Mouse (Mus musculus): ENCODE data around the gene Ccr2. TPM values are rescaled to one million over a fixed set of nuclear protein-coding genes. Genes with fewer than 3 reads are reported as not detected.
"Not testable (repeated sequence)": the region's sequence is repeated elsewhere in the genome, so short reads cannot be mapped to it uniquely, and the experiment has no call there.

Ccr2 gene
- polyA plus RNA-seq (2016; fragmentation: Nextera tagmentation; extraction: Ambion mirVana) = 0.34 and 0.38 TPM in 2 replicates

DNA sequence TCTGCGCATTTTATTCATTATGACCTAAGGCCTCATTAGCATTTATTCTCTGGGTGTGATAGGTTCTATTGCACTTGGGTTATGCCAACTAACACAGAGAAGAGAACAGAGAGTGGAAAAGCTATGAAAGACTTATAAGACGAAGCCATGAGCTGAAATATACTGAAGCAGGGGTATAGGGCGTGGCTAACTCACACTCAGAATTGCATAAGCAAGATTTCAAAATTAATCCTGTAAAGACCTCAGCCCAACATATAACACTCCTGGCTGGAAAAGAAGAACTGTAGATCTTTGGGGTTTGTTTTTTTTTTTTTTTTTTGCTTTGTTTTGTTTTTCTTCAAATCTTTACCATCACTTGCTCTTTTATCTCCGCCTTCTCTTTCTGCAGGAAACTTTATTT is at the start of gene Ccr2:
TSS of gene Ccr2 (plus strand) at position 228 of the 400 bp plus-strand sequence.
- ATAC-seq (ENCODE audit: low FRiP score) = no peak
- no peak within 1 kb of the TSS for H3K27ac ChIP-seq
- WGBS = 80% methylated on average over 4 of the region's 4 CpGs

GRCm38 (mm10) chr9:124053532-124053931 is 48.2 kb upstream of the Ccr2 start:
- no peak for ATAC-seq (ENCODE audit: low FRiP score)
- Histone ChIP-seq H3K4me1 (no peaks in the 10 kb centered on the region), H3K4me3 (no peak overlapping the region), H3K9ac (no peak overlapping the region), H3K27me3 (no peaks in the 10 kb centered on the region), H3K27ac (no peak overlapping the region), H3K36me3 (no peaks in the 10 kb centered on the region), H3K9me3 (replicated peaks) (no peaks in the 10 kb centered on the region), H3K4me2 (replicated peaks) (no peak overlapping the region)
- 71% methylated on average over 2 of the region's 2 CpGs for WGBS

More for the DNA sequence above, at the start of gene Ccr2:
- Histone ChIP-seq H3K27me3 (no peaks in the 10 kb centered on the region), H3K4me1 (no peaks in the 10 kb centered on the region), H3K9ac (no peak within 1 kb of the TSS), H3K36me3 (no peaks in the 10 kb centered on the region), H3K9me3 (replicated peaks) (no peaks in the 10 kb centered on the region), H3K4me2 (replicated peaks) (no peak within 1 kb of the TSS), H3K4me3 (no peak within 1 kb of the TSS)

DNA sequence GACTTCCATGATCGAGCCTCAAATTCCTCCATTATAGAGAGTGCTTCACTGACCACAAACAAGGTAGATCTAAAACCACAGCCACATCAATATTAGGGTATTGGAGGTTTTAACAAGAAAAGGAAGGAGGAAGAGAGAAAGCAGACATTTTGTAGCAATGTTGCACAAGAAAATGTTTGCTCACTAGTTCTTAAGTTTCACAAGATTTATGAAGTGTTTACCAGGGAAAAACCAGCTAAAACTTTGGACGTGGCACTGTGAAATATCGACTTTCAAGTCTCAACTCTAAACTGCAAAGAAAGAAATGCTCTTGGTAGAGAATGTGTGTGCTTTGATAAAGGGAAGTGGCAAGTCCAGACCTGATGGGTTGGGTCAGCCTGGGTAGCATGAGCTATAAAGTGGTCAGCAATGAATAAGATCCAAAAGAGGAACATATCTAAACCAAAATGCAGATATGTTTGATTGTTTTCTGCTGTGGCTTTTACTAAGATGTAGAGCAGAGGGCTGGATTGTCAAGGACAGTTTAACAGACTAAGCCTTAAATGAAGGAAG is 45.5 kb upstream of the Ccr2 start:
- Histone ChIP-seq H3K9ac (no peak overlapping the region), H3K27me3 (no peaks in the 10 kb centered on the region), H3K4me1 (no peaks in the 10 kb centered on the region), H3K4me2 (replicated peaks) (no peak overlapping the region), H3K4me3 (no peak overlapping the region), H3K36me3 (no peaks in the 10 kb centered on the region), H3K27ac (no peak overlapping the region), H3K9me3 (replicated peaks) (no peaks in the 10 kb centered on the region)
- no peak for ATAC-seq (ENCODE audit: low FRiP score)
- WGBS = 83% methylated on average over 3 of the region's 3 CpGs

- ATAC-seq (ENCODE audit: low FRiP score) = no peak
- Histone ChIP-seq H3K9me3 (replicated peaks) (no peaks in the 10 kb centered on the region), H3K4me3 (no peak overlapping the region), H3K27me3 (no peaks in the 10 kb centered on the region), H3K9ac (no peak overlapping the region), H3K27ac (no peak overlapping the region), H3K36me3 (no peaks in the 10 kb centered on the region), H3K4me1 (no peaks in the 10 kb centered on the region), H3K4me2 (replicated peaks) (no peak overlapping the region)
- 67% methylated on average over 2 of the region's 2 CpGs for WGBS
Measured at GRCm38 (mm10) chr9:124059660-124060352, 41.9 kb upstream of the Ccr2 start.

DNA sequence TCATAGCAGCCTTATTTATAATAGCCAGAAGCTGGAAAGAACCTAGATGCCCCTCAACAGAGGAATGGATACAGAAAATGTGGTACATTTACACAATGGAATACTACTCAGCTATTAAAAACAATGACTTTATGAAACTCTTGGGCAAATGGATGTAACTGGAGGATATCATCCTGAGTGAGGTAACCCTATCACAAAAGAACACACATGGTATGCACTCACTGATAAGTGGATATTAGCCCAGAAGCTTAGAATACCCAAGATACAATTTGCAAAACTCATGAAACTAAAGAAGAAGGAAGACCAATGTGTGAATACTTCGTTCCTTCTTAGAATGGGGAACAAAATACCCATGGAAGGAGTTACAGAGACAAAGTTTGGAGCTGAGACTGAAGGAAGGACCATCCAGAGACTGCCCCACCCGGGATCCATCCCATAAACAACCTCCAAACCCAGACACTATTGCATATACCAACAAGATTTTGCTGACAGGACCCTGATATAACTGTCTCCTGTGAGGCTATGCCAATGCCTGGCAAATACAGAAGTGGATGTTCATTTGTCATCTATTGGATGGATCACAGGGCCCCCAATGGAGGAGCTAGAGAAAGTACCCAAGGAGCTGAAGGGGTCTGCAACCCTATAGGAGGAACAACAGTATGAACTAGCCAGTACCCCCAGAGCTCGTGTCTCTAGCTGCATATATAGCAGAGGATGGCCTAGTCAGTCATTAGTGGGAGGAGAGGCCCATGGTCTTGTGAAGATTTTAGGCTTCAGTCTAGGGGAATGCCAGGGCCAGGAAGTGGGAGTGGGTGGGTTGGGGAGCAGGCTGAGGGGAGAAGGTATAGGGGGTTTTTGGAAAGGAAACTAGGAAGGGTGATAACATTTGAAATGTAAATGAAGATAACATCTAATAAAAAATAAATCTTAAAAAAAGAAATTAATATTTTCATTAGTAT is 40.0 kb upstream of the Ccr2 start:
- not testable (repeated sequence) for H3K4me3 ChIP-seq; H3K27me3 ChIP-seq; H3K9ac ChIP-seq; H3K4me1 ChIP-seq; H3K36me3 ChIP-seq; ATAC-seq (ENCODE audit: low FRiP score); H3K27ac ChIP-seq; H3K9me3 ChIP-seq (replicated peaks); H3K4me2 ChIP-seq (replicated peaks)
- WGBS = 62% methylated on average over 3 of the region's 3 CpGs

GRCm38 (mm10) chr9:124066572-124067103 is 35.1 kb upstream of the Ccr2 start:
- H3K36me3 ChIP-seq = no peaks in the 10 kb centered on the region
- H3K4me1 ChIP-seq = no peaks in the 10 kb centered on the region
- no peak overlapping the region for H3K27ac ChIP-seq
- no peaks in the 10 kb centered on the region for H3K9me3 ChIP-seq (replicated peaks)
- ATAC-seq (ENCODE audit: low FRiP score) = no peak
- no peaks in the 10 kb centered on the region for H3K27me3 ChIP-seq
- H3K4me2 ChIP-seq (replicated peaks) = no peak overlapping the region
- H3K9ac ChIP-seq = no peak overlapping the region
- H3K4me3 ChIP-seq = no peak overlapping the region

DNA sequence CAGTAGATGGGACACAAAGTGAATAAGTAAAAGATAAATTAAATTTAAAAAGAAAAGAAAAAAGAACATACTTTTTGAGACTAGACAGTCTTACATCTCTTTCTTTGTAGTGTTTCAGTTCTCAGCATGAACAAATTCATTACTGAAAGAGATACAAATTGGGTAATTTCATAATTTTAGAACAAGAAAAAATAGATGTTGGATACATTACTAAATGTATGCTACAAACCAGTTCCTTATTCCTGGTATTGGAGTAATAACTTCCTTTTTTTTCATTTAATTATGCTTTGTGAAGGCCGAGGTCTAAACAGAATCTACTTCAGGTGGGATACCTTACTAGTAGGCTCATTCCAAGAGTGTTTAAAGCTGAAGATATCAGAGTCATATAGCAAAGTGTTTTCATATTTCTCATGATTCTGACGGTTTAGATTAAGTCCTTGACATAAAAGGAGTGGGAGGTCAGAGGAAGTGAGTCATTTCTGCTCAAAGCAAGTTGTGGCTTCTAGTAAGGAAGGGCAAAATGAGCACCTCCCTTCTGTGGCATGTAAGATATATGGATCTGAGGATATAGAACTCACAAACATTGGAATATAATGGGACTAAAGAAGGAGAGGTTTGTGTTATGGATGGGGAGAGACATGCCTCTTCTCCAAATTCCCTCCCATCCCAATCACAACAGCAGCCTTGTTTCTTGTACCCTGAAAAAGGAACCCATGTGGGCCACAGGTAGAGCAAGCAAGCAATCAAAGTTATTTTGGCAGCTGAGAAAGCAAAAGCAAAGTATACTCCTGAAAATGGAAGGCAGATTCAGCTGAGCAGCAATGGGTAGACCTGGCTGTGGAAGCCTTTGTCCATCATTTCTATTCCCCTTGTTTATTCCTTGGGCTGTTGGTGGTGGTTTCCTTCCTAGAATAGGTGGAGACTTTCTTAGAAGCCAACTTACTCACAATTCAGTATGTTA is 33.4 kb upstream of the Ccr2 start:
- H3K4me2 ChIP-seq (replicated peaks) = no peak overlapping the region
- 65% methylated on average over 2 of the region's 2 CpGs for WGBS
- no peak overlapping the region for H3K9ac ChIP-seq
- no peaks in the 10 kb centered on the region for H3K4me1 ChIP-seq
- no peak overlapping the region for H3K4me3 ChIP-seq
- no peak for ATAC-seq (ENCODE audit: low FRiP score)
- H3K9me3 ChIP-seq (replicated peaks) = no peaks in the 10 kb centered on the region
- no peaks in the 10 kb centered on the region for H3K36me3 ChIP-seq
- no peak overlapping the region for H3K27ac ChIP-seq
- no peaks in the 10 kb centered on the region for H3K27me3 ChIP-seq

DNA sequence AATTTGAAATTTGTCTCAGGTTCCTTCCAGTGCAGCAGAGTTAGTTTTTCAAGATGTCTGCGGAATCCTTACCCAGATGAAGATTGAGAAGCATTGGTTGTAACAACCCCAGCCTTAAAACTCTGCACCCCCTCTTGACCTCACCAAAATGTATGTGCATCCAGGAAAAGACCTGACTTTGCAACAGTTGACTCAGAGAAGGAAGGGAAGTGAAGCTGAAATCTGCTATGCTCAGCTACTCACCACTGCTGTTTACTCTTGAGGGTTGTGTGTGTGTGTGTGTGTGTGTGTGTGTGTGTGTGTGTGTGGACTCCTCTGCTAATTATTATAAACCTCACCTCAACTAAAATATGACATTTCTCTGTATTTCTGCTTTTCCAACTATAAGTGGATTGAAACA is 30.2 kb upstream of the Ccr2 start:
- ATAC-seq (ENCODE audit: low FRiP score) = no peak
- H3K4me1 ChIP-seq = no peaks in the 10 kb centered on the region
- H3K4me3 ChIP-seq = no peak overlapping the region
- H3K27me3 ChIP-seq = no peaks in the 10 kb centered on the region
- no peak overlapping the region for H3K4me2 ChIP-seq (replicated peaks)
- H3K9me3 ChIP-seq (replicated peaks) = no peaks in the 10 kb centered on the region
- no peaks in the 10 kb centered on the region for H3K36me3 ChIP-seq
- H3K9ac ChIP-seq = no peak overlapping the region
- WGBS = 84% methylated on average over 1 of the region's 1 CpGs
- H3K27ac ChIP-seq = no peak overlapping the region

DNA sequence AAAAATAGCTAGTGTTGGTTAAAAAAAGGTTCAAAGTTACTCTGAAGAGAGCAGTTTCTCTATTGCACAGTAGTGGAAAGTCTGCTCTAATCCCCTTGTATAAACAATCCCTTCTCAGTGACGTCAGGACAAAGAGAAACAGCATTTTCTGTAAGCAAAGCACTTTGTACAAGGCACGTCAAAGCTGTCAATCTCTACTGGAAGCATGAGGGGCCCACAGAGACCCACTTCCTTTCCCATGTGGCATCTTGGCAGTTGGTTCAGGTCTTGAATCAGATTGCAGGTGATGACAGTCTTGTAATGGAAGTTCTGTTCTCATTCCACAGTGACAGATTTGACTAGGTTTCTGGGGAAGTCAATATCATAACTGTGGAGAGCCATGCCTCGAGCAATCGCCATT is 21.9 kb upstream of the Ccr2 start:
- Histone ChIP-seq H3K9ac (no peak overlapping the region), H3K36me3 (no peaks in the 10 kb centered on the region), H3K4me3 (no peak overlapping the region), H3K27me3 (no peaks in the 10 kb centered on the region), H3K27ac (no peak overlapping the region), H3K4me2 (replicated peaks) (no peak overlapping the region), H3K9me3 (replicated peaks) (no peaks in the 10 kb centered on the region), H3K4me1 (no peaks in the 10 kb centered on the region)
- 71% methylated on average over 4 of the region's 4 CpGs for WGBS
- ATAC-seq (ENCODE audit: low FRiP score) = no peak

- H3K9me3 ChIP-seq (replicated peaks) = not testable (repeated sequence)
- 95% methylated on average over 13 of the region's 13 CpGs for WGBS
Measured at GRCm38 (mm10) chr9:124080471-124080870, 21.3 kb upstream of the Ccr2 start.

DNA sequence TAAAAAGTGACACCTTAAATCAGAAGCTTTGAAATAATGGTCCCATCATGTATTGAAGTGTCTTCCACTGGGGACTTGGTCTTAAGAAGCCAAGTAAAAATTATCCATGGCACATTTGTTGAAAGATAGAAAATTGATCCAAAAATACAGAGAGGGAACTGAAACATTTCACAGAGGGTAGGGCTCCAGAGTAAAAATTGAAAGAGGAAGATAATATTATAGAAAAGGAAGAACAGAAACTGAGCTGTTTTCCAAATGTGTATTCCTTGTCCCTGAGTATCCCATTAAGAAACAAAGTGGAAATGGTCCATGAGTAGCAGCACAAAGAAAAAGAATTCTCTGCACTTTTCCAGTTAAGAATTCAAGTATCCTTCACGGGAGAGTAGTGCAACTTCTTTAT is 11.3 kb upstream of the Ccr2 start:
- Histone ChIP-seq H3K9me3 (replicated peaks) (no peaks in the 10 kb centered on the region), H3K27ac (no peak overlapping the region), H3K27me3 (no peaks in the 10 kb centered on the region), H3K4me3 (no peak overlapping the region), H3K4me2 (replicated peaks) (no peak overlapping the region), H3K4me1 (no peaks in the 10 kb centered on the region), H3K36me3 (no peaks in the 10 kb centered on the region), H3K9ac (no peak overlapping the region)
- WGBS = 86% methylated on average over 1 of the region's 1 CpGs
- no peak for ATAC-seq (ENCODE audit: low FRiP score)

More at GRCm38 (mm10) chr9:124080471-124080870, 21.3 kb upstream of the Ccr2 start:
- not testable (repeated sequence) for H3K4me3 ChIP-seq; H3K27ac ChIP-seq; H3K4me1 ChIP-seq; H3K9ac ChIP-seq; H3K36me3 ChIP-seq; H3K27me3 ChIP-seq; ATAC-seq (ENCODE audit: low FRiP score); H3K4me2 ChIP-seq (replicated peaks)
